Mouse (Mus musculus): ENCODE data around the gene Gm5105.

- TF ChIP-seq POLR2A (IDR thresholded peaks at IDR 0.05; ENCODE audit: control insufficient read depth, extremely low read depth, insufficient read depth, low read length, poor library complexity) (no peak), CTCF (IDR thresholded peaks at IDR 0.05; ENCODE audit: borderline replicate concordance, control insufficient read depth, extremely low read depth, insufficient read depth, low read length, poor library complexity) (no peak)
Measured at GRCm38 (mm10) chr3:138095718-138096117, 28.5 kb upstream of the Gm5105 start.
